Comparison of ENCODE assay signal across 10 mouse cellular contexts in the genomic region with DNA sequence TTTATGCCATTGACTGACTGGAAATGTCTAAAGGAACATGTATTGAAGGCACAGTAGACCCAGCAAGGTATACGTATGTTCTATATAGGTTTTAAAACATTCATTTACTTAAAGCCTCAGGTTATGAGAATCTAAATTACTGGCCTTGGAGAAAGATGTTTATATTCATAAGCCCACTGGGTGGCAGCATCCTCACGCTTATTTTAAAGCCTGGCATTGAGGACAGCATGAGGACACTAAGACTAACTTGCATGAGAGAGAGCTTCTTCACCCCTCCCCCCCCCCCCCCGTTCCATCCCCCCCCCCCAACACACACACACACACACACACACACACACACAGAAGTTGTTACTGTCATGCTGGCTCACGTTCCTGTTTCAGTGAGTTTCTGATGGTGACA. TPM values are rescaled to one million over a fixed set of nuclear protein-coding genes. Genes with fewer than 3 reads are reported as not detected.
A peak's percentile ranks its signal among the peaks of the same experiment; 100 is the strongest.
DNase-seq lines count a peak whose midpoint lies in the region; ATAC-seq and TF ChIP-seq lines count a peak whose summit lies in the region.
"Had no signal": no experiment of that assay in that cellular context is flagged by ENCODE, and none has a peak within 500 bp of the region (broad histone marks: within the 10 kb centered on the region; RNA-seq: fewer than 3 reads in every experiment).

No protein-coding gene starts in this region.

- TF ChIP-seq EP300 in stomach, postnatal 0 days (optimal IDR thresholded peaks at IDR 0.05): no peak

- no peak for ATAC-seq in Patski
- ATAC-seq in hindbrain, embryonic 15.5 days (ENCODE audit: low FRiP score, low read depth): peak; percentile 61
- ATAC-seq in stomach, postnatal 0 days (ENCODE audit: low FRiP score, low TSS enrichment): no peak
- ATAC-seq in megakaryocyte-erythroid progenitor cell, adult 5-6 weeks (replicated peaks; ENCODE audit: low FRiP score, low TSS enrichment, poor library complexity, severe bottlenecking): no peak

- H3K4me1 ChIP-seq in hindbrain, embryonic 15.5 days (replicated peaks): no peaks in the 10 kb centered on the region
- no peaks in the 10 kb centered on the region for H3K4me1 ChIP-seq in midbrain, embryonic 10.5 days
- H3K4me1 ChIP-seq in stomach, postnatal 0 days (replicated peaks; ENCODE audit: control insufficient read depth, insufficient read depth): no peaks in the 10 kb centered on the region

- TF ChIP-seq CTCF in Patski (IDR thresholded peaks at IDR 0.05): peak; percentile 27
- TF ChIP-seq CTCF in stomach, postnatal 0 days (IDR thresholded peaks at IDR 0.05; ENCODE audit: low read depth): peak; percentile 67

- H3K9me3 ChIP-seq in hindbrain, embryonic 15.5 days: no peaks in the 10 kb centered on the region
- H3K9me3 ChIP-seq in midbrain, embryonic 10.5 days (replicated peaks): no peaks in the 10 kb centered on the region
- no peaks in the 10 kb centered on the region for H3K9me3 ChIP-seq in stomach, postnatal 0 days (ENCODE audit: control insufficient read depth, low read length)

- no peak overlapping the region for H3K4me2 ChIP-seq in hindbrain, embryonic 15.5 days
- no peak overlapping the region for H3K4me2 ChIP-seq in stomach, postnatal 0 days (replicated peaks; ENCODE audit: low read depth)

- CTCF ChIA-PET in Patski (lab: Charles Lee): no interaction called here

- H3K36me3 ChIP-seq in hindbrain, embryonic 15.5 days: no peaks in the 10 kb centered on the region
- no peaks in the 10 kb centered on the region for H3K36me3 ChIP-seq in midbrain, embryonic 10.5 days
- no peaks in the 10 kb centered on the region for H3K36me3 ChIP-seq in stomach, postnatal 0 days (ENCODE audit: control insufficient read depth, insufficient read depth, low read length)

- no peaks in the 10 kb centered on the region for H3K27me3 ChIP-seq in Patski
- H3K27me3 ChIP-seq in hindbrain, embryonic 15.5 days: no peaks in the 10 kb centered on the region
- no peaks in the 10 kb centered on the region for H3K27me3 ChIP-seq in midbrain, embryonic 10.5 days (ENCODE audit: low read depth, poor library complexity, severe bottlenecking)
- no peaks in the 10 kb centered on the region for H3K27me3 ChIP-seq in stomach, postnatal 0 days (ENCODE audit: control insufficient read depth, insufficient read depth, low read length)

- WGBS in hindbrain, embryonic 15.5 days: 20% methylated on average over 3 of the region's 4 CpGs
- WGBS in midbrain, embryonic 10.5 days: 40% methylated on average over 3 of the region's 4 CpGs
- WGBS in stomach, postnatal 0 days: 23% methylated on average over 3 of the region's 4 CpGs

- DNase-seq in adrenal gland, adult (ENCODE audit: inconsistent age in 2 of 2, low spot score in 1 of 2): peak; percentile 4 to 62
- no peak for DNase-seq in adrenal gland, postnatal 4 days (ENCODE audit: low spot score in 2 of 2)
- DNase-seq in Patski (ENCODE audit: low read depth, low spot score): no peak
- peak; percentile 63 for DNase-seq in embryo, embryonic 10.5 days (ENCODE audit: low spot score)
- peak; percentile 28 for DNase-seq in midbrain, embryonic 10.5 days (ENCODE audit: low spot score)
- peak; percentile 16 for DNase-seq in stomach, postnatal 0 days (ENCODE audit: low spot score)

- H3K4me3 ChIP-seq in hindbrain, embryonic 15.5 days: no peak overlapping the region
- H3K4me3 ChIP-seq in midbrain, embryonic 10.5 days: no peak overlapping the region
- H3K4me3 ChIP-seq in stomach, postnatal 0 days (ENCODE audit: low read depth, low read length): no peak overlapping the region

- in situ Hi-C loops in Patski (cut with MboI; ENCODE audit: low pct_unique_long_range_greater_than_20kb): loop anchor here (10.0 kb wide), 2 partner anchors 602 to 672 kb away; no protein-coding TSS in a partner anchor

- H3K27ac ChIP-seq in hindbrain, embryonic 15.5 days (replicated peaks): no peak overlapping the region
- no peak overlapping the region for H3K27ac ChIP-seq in midbrain, embryonic 10.5 days (replicated peaks)
- no peak overlapping the region for H3K27ac ChIP-seq in stomach, postnatal 0 days (replicated peaks)

- H3K9ac ChIP-seq in hindbrain, embryonic 15.5 days: no peak overlapping the region
- H3K9ac ChIP-seq in stomach, postnatal 0 days (ENCODE audit: low read length): no peak overlapping the region

- POLR2A ChIA-PET in Patski (lab: Charles Lee): no interaction called here

RNA-seq across cellular contexts. Expression of gene Cst10, which starts 17.7 kb away (rescaled TPM):
- total RNA-seq in adrenal gland, postnatal 4 days (2021): not detected
- not detected for polyA plus RNA-seq in Patski (2021)
- not detected in 2 replicates for polyA plus RNA-seq in hindbrain, embryonic 15.5 days (2015; fragmentation: Nextera tagmentation; extraction: Ambion mirVana)
- not detected in 2 replicates for polyA plus RNA-seq in midbrain, embryonic 10.5 days (2016; fragmentation: Nextera tagmentation; extraction: Ambion mirVana)
- not detected in 2 replicates for polyA plus RNA-seq in stomach, postnatal 0 days (2015; fragmentation: Nextera tagmentation; extraction: Ambion mirVana)
- total RNA-seq in megakaryocyte-erythroid progenitor cell, adult 5-6 weeks (2014; fragmentation: Nextera tagmentation): not detected in 2 replicates
- not detected in 2 replicates for total RNA-seq in megakaryocyte-erythroid progenitor cell, adult 5-6 weeks (2017)
- polyA plus RNA-seq: gonadal fat pad, adult 2 months; lung, embryonic 16.5 days had no signal

Comparison
In these comparisons a context has a peak if more than half of its experiments do, and no peak if none do; other contexts are left out.
1. DNase-seq: peak in adrenal gland, adult (2 of 2), embryo, embryonic 10.5 days (single experiment), midbrain, embryonic 10.5 days (single experiment) and stomach, postnatal 0 days (single experiment); none in adrenal gland, postnatal 4 days (0 of 2) and Patski (single experiment).